Mouse (Mus musculus): ENCODE data around the gene Rbm12.
"Not testable (repeated sequence)": the region's sequence is repeated elsewhere in the genome, so short reads cannot be mapped to it uniquely, and the experiment has no call there.

The Rbm12 gene

GRCm38 (mm10) chr2:156111358-156112079, at the start of gene Rbm12, which contains the start of gene Cpne1:
TSS of gene Rbm12 (minus strand) at chr2:156111978.
TSS of gene Cpne1 (minus strand) at chr2:156111965.
- in situ Hi-C loops (cut with MboI) = no loop called here

GRCm38 (mm10) chr2:156151538-156151937, 39.8 kb upstream of the Rbm12 start:
- in situ Hi-C loops (cut with MboI) = no loop called here

GRCm38 (mm10) chr2:156147316-156147915, 35.6 kb upstream of the Rbm12 start:
- in situ Hi-C loops (cut with MboI) = no loop called here

GRCm38 (mm10) chr2:156146272-156146989, 34.7 kb upstream of the Rbm12 start:
- in situ Hi-C loops (cut with MboI) = no loop called here

- in situ Hi-C loops (cut with MboI) = no loop called here
These were observed 33.8 kb upstream of the Rbm12 start for GRCm38 (mm10) chr2:156145486-156146130.

- in situ Hi-C loops (cut with MboI) = no loop called here
These were observed 32.4 kb upstream of the Rbm12 start, which contains the start of the genes Romo1 and Nfs1 for GRCm38 (mm10) chr2:156143953-156144724. TSS of gene Romo1 (plus strand) at chr2:156144039. TSS of gene Nfs1 (minus strand) at chr2:156144186.

GRCm38 (mm10) chr2:156143367-156143766, 31.6 kb upstream of the Rbm12 start:
- in situ Hi-C loops (cut with MboI) = no loop called here

- in situ Hi-C loops (cut with MboI) = no loop called here
These were observed 31.0 kb upstream of the Rbm12 start for GRCm38 (mm10) chr2:156142820-156143219.

GRCm38 (mm10) chr2:156135695-156136094, 23.9 kb upstream of the Rbm12 start:
- in situ Hi-C loops (cut with MboI) = no loop called here

GRCm38 (mm10) chr2:156134161-156134560, 22.4 kb upstream of the Rbm12 start:
- in situ Hi-C loops (cut with MboI) = no loop called here

GRCm38 (mm10) chr2:156126992-156127391, 15.2 kb upstream of the Rbm12 start, which contains the start of gene Gm28036:
TSS of gene Gm28036 (minus strand) at chr2:156127092.
- in situ Hi-C loops (cut with MboI) = no loop called here

GRCm38 (mm10) chr2:156123731-156124130, 12.0 kb upstream of the Rbm12 start:
- in situ Hi-C loops (cut with MboI) = no loop called here

GRCm38 (mm10) chr2:156119566-156119965, 7.8 kb upstream of the Rbm12 start:
- in situ Hi-C loops (cut with MboI) = no loop called here

- in situ Hi-C loops (cut with MboI) = not testable (repeated sequence)
These were observed 274 bp upstream of the Rbm12 start for GRCm38 (mm10) chr2:156112080-156112423.

- in situ Hi-C loops (cut with MboI) = no loop called here
These were observed 986 bp downstream of the Rbm12 start for GRCm38 (mm10) chr2:156110627-156111357.

GRCm38 (mm10) chr2:156091926-156092325, 19.9 kb downstream of the Rbm12 start:
- in situ Hi-C loops (cut with MboI) = no loop called here

- in situ Hi-C loops (cut with MboI) = no loop called here
These were observed 22.0 kb downstream of the Rbm12 start for GRCm38 (mm10) chr2:156089799-156090198.

GRCm38 (mm10) chr2:156087391-156088110, 24.2 kb downstream of the Rbm12 start:
- in situ Hi-C loops (cut with MboI) = no loop called here

GRCm38 (mm10) chr2:156084541-156084940, 27.2 kb downstream of the Rbm12 start:
- in situ Hi-C loops (cut with MboI) = no loop called here

GRCm38 (mm10) chr2:156080391-156080790, 31.4 kb downstream of the Rbm12 start:
- in situ Hi-C loops (cut with MboI) = no loop called here
